Mouse (Mus musculus): ENCODE measurements at regions not wholly inside any gene's neighbourhood (a gene's known extent, or its start where the extent isn't known, plus 50 kb on each side); places are given as distances from the start of the nearest gene placed in this dataset.

DNA sequence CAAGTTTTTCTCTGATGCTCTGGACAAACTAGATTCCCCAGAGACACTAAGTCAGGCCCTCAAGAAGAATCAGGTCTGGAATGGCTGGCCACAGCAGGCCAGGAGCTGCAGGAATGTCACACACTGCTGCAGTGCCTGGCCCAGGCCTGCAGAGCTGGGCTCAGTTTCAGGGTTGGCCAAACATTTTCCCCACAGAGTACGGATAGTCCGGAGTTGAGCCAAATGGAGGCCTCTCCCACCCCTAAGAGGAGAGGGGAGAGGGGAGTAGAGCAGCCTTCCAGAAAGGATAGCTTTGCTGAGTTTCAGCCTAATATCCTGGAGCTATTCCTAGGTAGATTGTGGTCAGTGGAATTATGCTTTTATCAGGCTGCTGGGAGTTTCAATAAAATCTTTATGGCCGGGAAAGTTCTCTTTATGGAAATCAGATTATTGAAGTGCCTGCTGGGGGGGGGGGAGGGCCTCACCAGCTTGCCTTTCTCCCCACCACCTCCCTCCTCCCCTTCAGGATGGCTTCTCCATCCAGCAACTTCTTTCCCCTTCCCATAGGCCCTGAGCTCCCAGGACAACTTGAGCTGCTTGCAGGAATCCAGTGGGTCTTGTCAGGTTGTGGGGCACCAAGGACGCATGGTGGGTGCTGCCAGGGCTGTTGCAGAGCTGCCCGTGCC lies 153.6 kb upstream of the Pja1 start:
- Histone ChIP-seq H3K27me3 (peaks cover 6% of the 10 kb centered on the region), H3K4me2 (no peak overlapping the region), H3K9ac (no peak overlapping the region), H3K36me3 (no peaks in the 10 kb centered on the region), H3K27ac (no peak overlapping the region), H3K4me1 (replicated peaks) (no peaks in the 10 kb centered on the region), H3K4me3 (no peak overlapping the region), H3K9me3 (replicated peaks) (no peaks in the 10 kb centered on the region)
- WGBS = 51% methylated on average over 5 of the region's 5 CpGs
- ATAC-seq (replicated peaks; ENCODE audit: insufficient number of reproducible peaks, insufficient read depth, low FRiP score, low read depth) = no peak

- Histone ChIP-seq H3K36me3 (no peaks in the 10 kb centered on the region), H3K27me3 (peaks cover 20% of the 10 kb centered on the region; the same call in 1 of the 2 replicates), H3K4me2 (no peak overlapping the region), H3K4me1 (replicated peaks) (no peaks in the 10 kb centered on the region), H3K4me3 (no peak overlapping the region), H3K9ac (no peak overlapping the region), H3K9me3 (replicated peaks) (no peaks in the 10 kb centered on the region), H3K27ac (no peak overlapping the region)
- 65% methylated on average over 9 of the region's 9 CpGs for WGBS
- no peak for ATAC-seq (replicated peaks; ENCODE audit: insufficient number of reproducible peaks, insufficient read depth, low FRiP score, low read depth)
Measured at GRCm38 (mm10) chrX:99612130-99612759, 141.2 kb upstream of the Pja1 start.

DNA sequence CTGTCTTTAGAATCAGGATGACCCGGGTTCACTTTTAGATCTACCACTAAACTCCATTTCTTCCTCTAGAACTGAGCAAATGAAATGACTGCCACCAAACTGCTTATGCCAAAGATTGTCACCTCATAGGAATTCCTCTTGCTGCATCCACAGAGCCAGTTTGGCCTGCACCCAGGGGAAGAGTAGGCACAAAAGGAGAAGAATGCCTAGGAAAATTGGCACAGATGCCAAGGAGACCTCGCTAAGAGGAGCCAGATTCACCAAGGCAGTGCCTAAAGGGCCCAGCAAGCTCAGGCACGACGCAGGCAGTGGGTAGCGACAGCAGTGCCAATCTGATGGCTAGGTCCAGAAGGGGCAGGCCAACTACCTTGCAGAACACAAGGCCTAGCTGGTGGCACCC lies 139.0 kb upstream of the Pja1 start:
- no peak overlapping the region for H3K27ac ChIP-seq
- no peak overlapping the region for H3K9ac ChIP-seq
- no peak overlapping the region for H3K4me3 ChIP-seq
- H3K4me1 ChIP-seq (replicated peaks) = no peaks in the 10 kb centered on the region
- 75% methylated on average over 5 of the region's 5 CpGs for WGBS
- no peak overlapping the region for H3K4me2 ChIP-seq
- no peaks in the 10 kb centered on the region for H3K36me3 ChIP-seq
- no peaks in the 10 kb centered on the region for H3K9me3 ChIP-seq (replicated peaks)
- H3K27me3 ChIP-seq = peaks cover 22% of the 10 kb centered on the region; the same call in 1 of the 2 replicates
- ATAC-seq (replicated peaks; ENCODE audit: insufficient number of reproducible peaks, insufficient read depth, low FRiP score, low read depth) = no peak

- Histone ChIP-seq H3K27ac (no peak overlapping the region), H3K4me2 (no peak overlapping the region), H3K27me3 (peaks cover 22% of the 10 kb centered on the region; the same call in 1 of the 2 replicates), H3K9me3 (replicated peaks) (no peaks in the 10 kb centered on the region), H3K36me3 (no peaks in the 10 kb centered on the region), H3K4me3 (no peak overlapping the region), H3K4me1 (replicated peaks) (no peaks in the 10 kb centered on the region), H3K9ac (no peak overlapping the region)
- WGBS = 76% methylated on average over 2 of the region's 2 CpGs
- ATAC-seq (replicated peaks; ENCODE audit: insufficient number of reproducible peaks, insufficient read depth, low FRiP score, low read depth) = no peak
Measured at GRCm38 (mm10) chrX:99609591-99609990, 138.5 kb upstream of the Pja1 start.

GRCm38 (mm10) chrX:99608284-99608692 lies 137.2 kb upstream of the Pja1 start:
- Histone ChIP-seq H3K36me3 (no peaks in the 10 kb centered on the region), H3K4me1 (replicated peaks) (no peaks in the 10 kb centered on the region), H3K27ac (no peak overlapping the region), H3K27me3 (peaks cover 22% of the 10 kb centered on the region; the same call in 1 of the 2 replicates), H3K4me3 (no peak overlapping the region), H3K4me2 (no peak overlapping the region), H3K9ac (no peak overlapping the region), H3K9me3 (replicated peaks) (no peaks in the 10 kb centered on the region)
- no peak for ATAC-seq (replicated peaks; ENCODE audit: insufficient number of reproducible peaks, insufficient read depth, low FRiP score, low read depth)
- WGBS = 46% methylated on average over 2 of the region's 2 CpGs

- no peak overlapping the region for H3K4me2 ChIP-seq
- WGBS = 58% methylated on average over 10 of the region's 10 CpGs
- no peaks in the 10 kb centered on the region for H3K9me3 ChIP-seq (replicated peaks)
- H3K4me1 ChIP-seq (replicated peaks) = no peaks in the 10 kb centered on the region
- H3K27me3 ChIP-seq = peaks cover 18% of the 10 kb centered on the region
- H3K36me3 ChIP-seq = no peaks in the 10 kb centered on the region
- H3K4me3 ChIP-seq = no peak overlapping the region
- ATAC-seq (replicated peaks; ENCODE audit: insufficient number of reproducible peaks, insufficient read depth, low FRiP score, low read depth) = no peak
- no peak overlapping the region for H3K27ac ChIP-seq
- no peak overlapping the region for H3K9ac ChIP-seq
Measured at GRCm38 (mm10) chrX:99605084-99605824, 134.2 kb upstream of the Pja1 start.

DNA sequence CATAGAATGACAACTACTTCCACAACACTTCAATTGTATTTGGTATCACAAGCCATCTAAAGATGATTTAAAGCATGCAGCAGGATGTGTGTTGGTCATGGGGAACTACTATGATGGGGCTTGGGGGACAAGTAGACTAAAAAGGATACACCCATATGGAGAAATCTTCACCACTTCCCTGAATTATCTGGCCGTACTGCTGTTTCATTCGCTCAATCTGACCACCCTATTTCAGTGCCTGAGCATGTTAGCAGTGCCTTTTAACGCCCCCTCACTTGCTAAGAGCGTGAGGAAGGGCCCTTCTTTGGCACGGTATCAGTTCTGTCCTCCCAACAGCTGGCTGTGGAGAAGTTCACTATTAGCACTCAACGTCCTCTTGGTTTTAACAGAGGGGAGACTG lies 132.6 kb upstream of the Pja1 start:
- no peak for ATAC-seq (replicated peaks; ENCODE audit: insufficient number of reproducible peaks, insufficient read depth, low FRiP score, low read depth)
- 42% methylated on average over 6 of the region's 6 CpGs for WGBS
- no peak overlapping the region for H3K9ac ChIP-seq
- H3K4me2 ChIP-seq = no peak overlapping the region
- H3K9me3 ChIP-seq (replicated peaks) = no peaks in the 10 kb centered on the region
- peaks cover 12% of the 10 kb centered on the region for H3K27me3 ChIP-seq
- no peak overlapping the region for H3K4me3 ChIP-seq
- H3K4me1 ChIP-seq (replicated peaks) = no peaks in the 10 kb centered on the region
- no peaks in the 10 kb centered on the region for H3K36me3 ChIP-seq
- H3K27ac ChIP-seq = no peak overlapping the region

DNA sequence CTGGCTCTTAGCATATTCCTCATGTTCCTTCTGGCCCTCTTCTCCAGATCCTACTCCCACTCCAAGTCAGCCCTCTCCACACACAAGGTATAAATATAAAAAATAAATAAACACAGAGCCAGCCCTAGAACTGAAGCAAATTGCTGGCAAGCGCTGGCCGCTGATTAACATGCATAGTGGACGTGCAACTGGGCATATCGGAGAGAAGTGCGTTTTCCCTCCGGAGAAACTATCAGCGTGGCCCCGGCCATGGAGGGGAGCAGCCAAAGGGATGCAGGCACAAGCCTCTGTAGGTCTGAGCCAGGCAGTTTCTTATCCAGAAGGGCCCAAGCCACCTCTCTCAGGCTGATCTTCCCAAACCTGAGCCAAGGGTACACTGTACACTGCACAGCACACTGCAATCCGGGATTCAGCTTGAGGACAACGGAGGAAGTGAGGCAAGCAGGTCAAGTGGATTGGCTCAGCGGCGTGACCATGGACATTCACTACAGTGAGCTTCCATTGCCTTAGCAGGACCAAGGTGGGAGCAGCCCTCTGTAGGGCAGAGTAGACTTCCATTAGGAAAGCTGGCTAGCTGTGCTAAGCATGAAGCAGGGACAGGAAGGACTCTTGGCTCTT lies 131.3 kb upstream of the Pja1 start:
- Histone ChIP-seq H3K9me3 (replicated peaks) (no peaks in the 10 kb centered on the region), H3K36me3 (no peaks in the 10 kb centered on the region), H3K4me1 (replicated peaks) (no peaks in the 10 kb centered on the region), H3K27me3 (peaks cover 11% of the 10 kb centered on the region), H3K4me2 (no peak overlapping the region), H3K4me3 (no peak overlapping the region), H3K27ac (no peak overlapping the region), H3K9ac (no peak overlapping the region)
- ATAC-seq (replicated peaks; ENCODE audit: insufficient number of reproducible peaks, insufficient read depth, low FRiP score, low read depth) = no peak
- 74% methylated on average over 12 of the region's 12 CpGs for WGBS

DNA sequence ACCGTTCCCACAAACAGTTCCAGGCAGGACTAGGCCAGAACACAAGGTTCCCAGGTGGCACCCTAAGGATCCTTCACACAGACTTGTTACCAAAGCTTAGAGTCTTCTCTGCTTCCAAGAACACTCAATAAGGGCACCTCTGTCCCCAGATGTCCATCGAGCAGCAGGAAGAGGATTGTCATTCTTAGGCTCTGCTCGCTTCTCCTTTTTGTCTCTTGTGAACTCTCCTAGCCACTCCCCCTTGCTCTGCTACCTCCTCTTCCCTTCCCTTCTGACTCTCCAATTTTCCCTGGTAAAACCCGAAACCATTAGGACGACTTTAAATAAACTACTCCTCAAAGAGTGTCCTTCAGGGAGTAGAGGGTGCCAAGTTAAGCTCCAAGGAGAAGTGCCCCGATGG lies 124.4 kb upstream of the Pja1 start:
- Histone ChIP-seq H3K4me2 (no peak overlapping the region), H3K36me3 (no peaks in the 10 kb centered on the region), H3K9ac (no peak overlapping the region), H3K4me3 (no peak overlapping the region), H3K4me1 (replicated peaks) (0 out of 2 replicates have a peak, but pooled peaks cover 2% of the 10 kb centered on the region), H3K9me3 (replicated peaks) (no peaks in the 10 kb centered on the region), H3K27me3 (peaks cover 16% of the 10 kb centered on the region), H3K27ac (no peak overlapping the region)
- 84% methylated on average over 6 of the region's 6 CpGs for WGBS
- ATAC-seq (replicated peaks; ENCODE audit: insufficient number of reproducible peaks, insufficient read depth, low FRiP score, low read depth) = no peak

GRCm38 (mm10) chrX:99593872-99594487 lies 122.9 kb upstream of the Pja1 start:
- Histone ChIP-seq H3K9ac (no peak overlapping the region), H3K9me3 (replicated peaks) (no peaks in the 10 kb centered on the region), H3K27ac (no peak overlapping the region), H3K27me3 (peaks cover 20% of the 10 kb centered on the region), H3K4me2 (no peak overlapping the region), H3K4me1 (replicated peaks) (0 out of 2 replicates have a peak, but pooled peaks cover 2% of the 10 kb centered on the region), H3K4me3 (no peak overlapping the region), H3K36me3 (no peaks in the 10 kb centered on the region)
- 20% methylated on average over 19 of the region's 28 CpGs for WGBS
- ATAC-seq (replicated peaks; ENCODE audit: insufficient number of reproducible peaks, insufficient read depth, low FRiP score, low read depth) = no peak

DNA sequence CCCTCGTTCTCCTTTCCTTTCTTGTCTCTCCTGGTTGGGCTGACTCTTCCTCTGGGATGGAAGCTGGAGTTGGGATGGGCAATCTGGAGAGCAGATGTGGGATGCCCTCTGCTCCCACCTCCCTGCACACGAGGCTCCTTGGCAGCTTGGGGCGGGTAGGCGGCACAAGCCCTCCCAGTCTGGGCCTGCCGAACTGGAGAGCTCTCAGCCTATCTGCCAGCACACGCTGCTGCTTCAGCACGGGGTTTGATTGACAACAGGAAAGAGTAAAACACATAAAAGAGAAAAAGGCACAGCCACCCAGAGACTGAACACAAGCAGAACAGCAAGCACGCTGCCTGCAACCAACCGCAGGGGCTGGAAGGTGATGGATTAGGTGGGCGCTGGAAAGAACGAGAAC lies 121.9 kb upstream of the Pja1 start:
- H3K4me1 ChIP-seq (replicated peaks) = 0 out of 2 replicates have a peak, but pooled peaks cover 2% of the 10 kb centered on the region
- no peak overlapping the region for H3K4me3 ChIP-seq
- H3K9ac ChIP-seq = no peak overlapping the region
- no peaks in the 10 kb centered on the region for H3K36me3 ChIP-seq
- H3K27ac ChIP-seq = no peak overlapping the region
- no peak for ATAC-seq (replicated peaks; ENCODE audit: insufficient number of reproducible peaks, insufficient read depth, low FRiP score, low read depth)
- H3K9me3 ChIP-seq (replicated peaks) = no peaks in the 10 kb centered on the region
- H3K4me2 ChIP-seq = no peak overlapping the region
- H3K27me3 ChIP-seq = peaks cover 20% of the 10 kb centered on the region
- WGBS = 63% methylated on average over 11 of the region's 11 CpGs
